Comparison of ENCODE assay signal across 13 mouse cellular contexts in the genomic region with DNA sequence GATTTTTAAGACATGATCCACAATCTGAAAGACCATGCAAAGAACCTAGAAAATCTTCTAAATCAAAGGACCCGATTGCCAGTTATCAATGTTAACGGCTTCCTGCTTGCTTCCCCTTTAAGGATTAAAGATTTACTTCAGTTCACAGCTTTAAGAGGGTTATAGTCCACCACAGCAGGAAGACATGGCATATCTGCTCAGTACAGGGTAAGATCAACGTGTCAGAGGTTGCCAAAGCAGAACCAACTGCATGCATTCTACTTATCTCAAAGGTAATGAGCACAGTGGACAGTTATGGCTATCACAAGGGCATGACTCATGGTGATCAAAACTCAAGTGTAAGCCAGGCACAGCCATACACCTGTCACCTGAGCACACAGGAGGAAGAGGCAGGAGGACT. TPM values are rescaled to one million over a fixed set of nuclear protein-coding genes. Genes with fewer than 3 reads are reported as not detected.
DNase-seq lines count a peak whose midpoint lies in the region; ATAC-seq and TF ChIP-seq lines count a peak whose summit lies in the region.
"Had no signal": no experiment of that assay in that cellular context is flagged by ENCODE, and none has a peak within 500 bp of the region (broad histone marks: within the 10 kb centered on the region; RNA-seq: fewer than 3 reads in every experiment).

No protein-coding gene starts in this region.

- DNase-seq in kidney, adult 8-10 months, result peak; percentile 29 to 49
- no peak for DNase-seq in kidney, postnatal 4 days
- peak; percentile 46 for DNase-seq in T-cell, adult 2 months (ENCODE audit: low spot score)
- DNase-seq in kidney, postnatal 36 days, result peak; percentile 23 to 51
- peak; percentile 16 for DNase-seq in retina, postnatal 1 day
- no peak for DNase-seq in ovary, postnatal 10 days (ENCODE audit: low spot score)
- no peak for DNase-seq in hindbrain, postnatal 0 days (ENCODE audit: low spot score)
- DNase-seq in right cerebral cortex, postnatal 4 days, result no peak

- H3K36me3 ChIP-seq in hindbrain, postnatal 0 days (ENCODE audit: insufficient read depth, low read length), result no peaks in the 10 kb centered on the region
- H3K36me3 ChIP-seq: embryonic facial prominence, embryonic 13.5 days; heart, embryonic 10.5 days; hindbrain, embryonic 13.5 days; limb, embryonic 10.5 days had no signal

- TF ChIP-seq CTCF in hindbrain, postnatal 0 days (IDR thresholded peaks at IDR 0.05; ENCODE audit: low read depth), result no peak

- H3K27me3 ChIP-seq in hindbrain, postnatal 0 days (ENCODE audit: insufficient read depth, low read length), result no peaks in the 10 kb centered on the region
- H3K27me3 ChIP-seq: embryonic facial prominence, embryonic 13.5 days; hindbrain, embryonic 13.5 days had no signal

- no peak overlapping the region for H3K9ac ChIP-seq in hindbrain, postnatal 0 days (replicated peaks; ENCODE audit: low read length)
- H3K9ac ChIP-seq: embryonic facial prominence, embryonic 13.5 days; hindbrain, embryonic 13.5 days had no signal

- no peak overlapping the region for H3K27ac ChIP-seq in hindbrain, postnatal 0 days
- H3K27ac ChIP-seq: embryonic facial prominence, embryonic 13.5 days; heart, embryonic 10.5 days; hindbrain, embryonic 13.5 days; limb, embryonic 10.5 days had no signal

- no peaks in the 10 kb centered on the region for H3K4me1 ChIP-seq in hindbrain, postnatal 0 days (ENCODE audit: insufficient read depth, low read length)

- 85% methylated on average over 3 of the region's 3 CpGs for WGBS in hindbrain, postnatal 0 days

- no peak for ATAC-seq in hindbrain, postnatal 0 days
- ATAC-seq: forebrain, embryonic 16.5 days had no signal

- H3K9me3 ChIP-seq in hindbrain, postnatal 0 days (ENCODE audit: low read length), result no peaks in the 10 kb centered on the region
- H3K9me3 ChIP-seq: embryonic facial prominence, embryonic 13.5 days; heart, embryonic 10.5 days; hindbrain, embryonic 13.5 days; limb, embryonic 10.5 days had no signal

- H3K4me3 ChIP-seq in hindbrain, postnatal 0 days (ENCODE audit: low read length), result no peak overlapping the region
- H3K4me3 ChIP-seq: embryonic facial prominence, embryonic 13.5 days; heart, embryonic 10.5 days; hindbrain, embryonic 13.5 days; limb, embryonic 10.5 days had no signal

- no peak overlapping the region for H3K4me2 ChIP-seq in hindbrain, postnatal 0 days (ENCODE audit: low read depth, low read length)
- H3K4me2 ChIP-seq: embryonic facial prominence, embryonic 13.5 days; hindbrain, embryonic 13.5 days had no signal

RNA-seq across cellular contexts. Expression of a gene that starts 53.1 kb away (rescaled TPM):
- 89.9 and 96.6 TPM in 2 replicates for total RNA-seq in hindbrain, postnatal 0 days (2014; rRNA removed)
- 74.4 and 75.9 TPM in 2 replicates for polyA plus RNA-seq in hindbrain, postnatal 0 days (2015; fragmentation: Nextera tagmentation; extraction: Ambion mirVana)

Comparison
In these comparisons a context has a peak if more than half of its experiments do, and no peak if none do; other contexts are left out.
1. DNase-seq: peak in kidney, adult 8-10 months (2 of 2), T-cell, adult 2 months (single experiment), kidney, postnatal 36 days (2 of 2) and retina, postnatal 1 day (single experiment); none in kidney, postnatal 4 days (0 of 2), ovary, postnatal 10 days (single experiment), hindbrain, postnatal 0 days (single experiment) and right cerebral cortex, postnatal 4 days (single experiment).